Mouse (Mus musculus) forebrain, embryonic 10.5 days (tissue): ENCODE measurements at regions not wholly inside any gene's neighbourhood (a gene's known extent, or its start where the extent isn't known, plus 50 kb on each side); places are given as distances from the start of the nearest gene placed in this dataset.
A peak's percentile ranks its signal among the peaks of the same experiment; 100 is the strongest.

Experiments used
- DNase-seq: peaks from one replicate; pipeline ENCODE4 v3.0.0-alpha.2; 2017; ENCODE audit warnings: low spot score; ENCODE audit errors: extremely low spot score
- H3K27ac ChIP-seq: fragments of 300-500 bp; sonication (generic); 2 replicates; pipeline ENCODE4 v1.5.1; 2016; ENCODE audit warnings: mild to moderate bottlenecking
- H3K27me3 ChIP-seq: fragments of 300-500 bp; sonication (generic); 2 replicates; pipeline ENCODE4 v1.6.1; 2016; ENCODE audit warnings: mild to moderate bottlenecking; ENCODE audit not compliant: poor library complexity, severe bottlenecking
- H3K36me3 ChIP-seq: fragments of 300-500 bp; sonication (generic); replicated peaks from 2 replicates; pipeline ENCODE4 v1.6.1; 2016; ENCODE audit warnings: mild to moderate bottlenecking, moderate library complexity
- H3K4me1 ChIP-seq: fragments of 300-500 bp; sonication (generic); 2 replicates; pipeline ENCODE4 v1.6.1; 2016
- H3K4me3 ChIP-seq: fragments of 300-500 bp; sonication (generic); 2 replicates; pipeline ENCODE4 v1.5.1; 2016; ENCODE audit warnings: mild to moderate bottlenecking, moderate library complexity
- H3K9me3 ChIP-seq: fragments of 300-500 bp; sonication (generic); 2 replicates; pipeline ENCODE4 v1.6.1; 2016; ENCODE audit warnings: mild to moderate bottlenecking, moderate library complexity
- WGBS: fragments of 180-500 bp; shearing (Covaris S2); methylation state at CpG from one replicate; pipeline ENCODE4 v1.1.7; 2016; 5-methylcytosine and 5-hydroxymethylcytosine counted together

- 87% methylated on average over 4 of the region's 4 CpGs for WGBS
- Histone ChIP-seq H3K4me1 (0 out of 2 replicates have a peak, but pooled peaks cover 4% of the 10 kb centered on the region), H3K27me3 (no peaks in the 10 kb centered on the region), H3K27ac (no peak overlapping the region), H3K36me3 (no peaks in the 10 kb centered on the region), H3K4me3 (no peak overlapping the region), H3K9me3 (no peaks in the 10 kb centered on the region)
- no peak for DNase-seq
Measured at GRCm38 (mm10) chr6:15501063-15501462, 219.4 kb upstream of the Mdfic start.

- Histone ChIP-seq H3K27ac (no peak overlapping the region), H3K27me3 (no peaks in the 10 kb centered on the region), H3K4me1 (0 out of 2 replicates have a peak, but pooled peaks cover 2% of the 10 kb centered on the region), H3K9me3 (no peaks in the 10 kb centered on the region), H3K4me3 (no peak overlapping the region), H3K36me3 (no peaks in the 10 kb centered on the region)
- WGBS: 79% methylated on average over 2 of the region's 2 CpGs
- no peak for DNase-seq
Measured at GRCm38 (mm10) chr6:15509314-15509713, 211.1 kb upstream of the Mdfic start.

GRCm38 (mm10) chr6:15537279-15537678 is 183.2 kb upstream of the Mdfic start:
- Histone ChIP-seq H3K4me3 (no peak overlapping the region), H3K4me1 (no peaks in the 10 kb centered on the region), H3K36me3 (no peaks in the 10 kb centered on the region), H3K27ac (no peak overlapping the region), H3K27me3 (no peaks in the 10 kb centered on the region), H3K9me3 (no peaks in the 10 kb centered on the region)
- 85% methylated on average over 2 of the region's 2 CpGs for WGBS
- no peak for DNase-seq

GRCm38 (mm10) chr6:15541969-15542368 is 178.5 kb upstream of the Mdfic start:
- no peak overlapping the region for H3K4me3 ChIP-seq
- no peak overlapping the region for H3K27ac ChIP-seq
- no peaks in the 10 kb centered on the region for H3K27me3 ChIP-seq
- no peaks in the 10 kb centered on the region for H3K4me1 ChIP-seq
- DNase-seq: no peak
- no peaks in the 10 kb centered on the region for H3K36me3 ChIP-seq
- no peaks in the 10 kb centered on the region for H3K9me3 ChIP-seq
- WGBS: 86% methylated on average over 4 of the region's 4 CpGs

GRCm38 (mm10) chr6:15543516-15544080 is 176.9 kb upstream of the Mdfic start:
- H3K9me3 ChIP-seq: no peaks in the 10 kb centered on the region
- no peaks in the 10 kb centered on the region for H3K36me3 ChIP-seq
- H3K4me3 ChIP-seq: no peak overlapping the region
- no peak for DNase-seq
- H3K27ac ChIP-seq: no peak overlapping the region
- 95% methylated on average over 14 of the region's 14 CpGs for WGBS
- H3K27me3 ChIP-seq: no peaks in the 10 kb centered on the region
- no peaks in the 10 kb centered on the region for H3K4me1 ChIP-seq

DNA sequence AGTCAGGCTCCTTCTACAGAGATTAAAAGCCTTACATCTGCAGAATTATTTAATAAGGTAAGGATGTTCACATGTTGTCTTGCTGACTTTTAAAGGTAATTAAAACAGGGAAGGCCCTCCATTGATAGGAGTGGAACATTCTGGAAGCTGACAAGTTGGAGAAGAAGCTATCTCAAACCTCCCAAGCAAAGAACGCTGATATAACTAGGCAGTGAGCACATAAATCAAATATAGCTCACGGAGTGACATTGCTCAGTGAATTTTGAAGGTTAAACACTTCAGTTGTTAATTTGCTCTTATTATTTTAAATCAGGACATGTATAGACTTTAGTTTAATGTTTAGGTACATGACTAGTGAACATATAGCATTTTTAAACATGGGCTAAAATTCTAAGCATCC is 171.6 kb upstream of the Mdfic start:
- Histone ChIP-seq H3K4me1 (no peaks in the 10 kb centered on the region), H3K27ac (no peak overlapping the region), H3K36me3 (no peaks in the 10 kb centered on the region), H3K9me3 (no peaks in the 10 kb centered on the region), H3K4me3 (no peak overlapping the region), H3K27me3 (no peaks in the 10 kb centered on the region)
- no peak for DNase-seq
- WGBS: 96% methylated on average over 2 of the region's 2 CpGs

GRCm38 (mm10) chr6:15592780-15593179 is 127.7 kb upstream of the Mdfic start:
- Histone ChIP-seq H3K36me3 (no peaks in the 10 kb centered on the region), H3K4me1 (no peaks in the 10 kb centered on the region), H3K4me3 (no peak overlapping the region), H3K9me3 (no peaks in the 10 kb centered on the region), H3K27ac (no peak overlapping the region), H3K27me3 (no peaks in the 10 kb centered on the region)
- WGBS: 53% methylated on average over 1 of the region's 1 CpGs
- no peak for DNase-seq

DNA sequence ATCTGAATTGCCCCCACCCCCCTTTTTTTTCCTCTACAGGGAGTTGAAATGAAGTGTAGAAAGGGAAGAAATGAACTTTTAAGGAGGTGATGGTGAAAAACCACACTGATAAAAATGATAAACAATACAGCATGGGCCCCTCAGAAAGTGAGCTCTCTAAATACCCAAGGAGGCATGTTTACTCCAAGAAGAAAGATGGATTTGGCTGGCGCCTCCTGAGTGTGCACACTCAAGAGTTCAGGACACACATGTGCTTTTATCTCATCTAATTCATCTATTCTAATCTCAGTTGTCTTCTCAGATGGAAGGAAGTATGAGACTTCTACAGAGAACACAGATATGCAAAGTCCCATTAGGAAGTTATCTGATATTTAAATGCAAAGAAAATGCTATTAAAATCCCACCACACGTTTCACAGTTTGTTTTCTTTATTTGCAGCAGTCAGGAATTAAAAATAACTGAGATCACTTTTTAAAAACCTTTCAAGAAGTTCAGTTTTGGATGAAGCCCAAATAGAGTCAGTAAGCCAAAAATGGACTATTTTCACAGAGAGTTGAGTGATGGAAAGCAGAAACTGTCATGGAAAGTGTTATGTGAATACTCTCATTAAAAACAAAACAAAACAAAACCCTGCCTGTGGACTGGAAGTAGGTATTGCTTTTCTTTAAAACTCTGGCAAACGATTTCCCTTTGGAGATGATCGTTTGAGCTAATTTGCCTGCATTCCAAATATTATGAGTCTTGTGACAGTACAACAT is 123.1 kb upstream of the Mdfic start:
- no peak for DNase-seq
- Histone ChIP-seq H3K4me3 (no peak overlapping the region), H3K4me1 (no peaks in the 10 kb centered on the region), H3K36me3 (no peaks in the 10 kb centered on the region), H3K27me3 (no peaks in the 10 kb centered on the region), H3K9me3 (no peaks in the 10 kb centered on the region), H3K27ac (no peak overlapping the region)
- 77% methylated on average over 4 of the region's 4 CpGs for WGBS

DNA sequence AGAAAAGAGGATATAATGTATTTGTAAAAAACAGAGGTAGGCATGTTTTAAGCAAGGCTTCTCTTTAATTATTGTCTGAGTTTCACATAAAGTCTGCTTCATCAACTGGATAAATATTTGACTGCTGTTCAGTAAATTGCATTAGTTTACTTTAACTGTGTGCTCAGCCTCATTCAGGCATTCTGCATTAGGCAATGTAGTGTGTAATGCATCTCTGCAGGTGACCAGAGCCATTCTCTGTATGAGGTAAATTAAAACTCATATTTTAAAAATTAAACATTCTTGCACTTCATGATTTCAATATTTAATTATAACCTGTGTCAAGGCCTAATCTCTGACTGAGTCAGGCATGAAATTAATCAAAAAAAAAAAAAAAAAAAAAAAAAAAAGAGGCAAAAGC is 110.3 kb upstream of the Mdfic start:
- Histone ChIP-seq H3K4me3 (no peak overlapping the region), H3K27me3 (no peaks in the 10 kb centered on the region), H3K36me3 (no peaks in the 10 kb centered on the region), H3K9me3 (no peaks in the 10 kb centered on the region), H3K4me1 (no peaks in the 10 kb centered on the region), H3K27ac (no peak overlapping the region)
- DNase-seq: no peak

GRCm38 (mm10) chr6:15625910-15626564 is 94.4 kb upstream of the Mdfic start:
- Histone ChIP-seq H3K9me3 (no peaks in the 10 kb centered on the region), H3K27me3 (no peaks in the 10 kb centered on the region), H3K4me1 (peaks cover 5% of the 10 kb centered on the region), H3K36me3 (no peaks in the 10 kb centered on the region), H3K27ac (no peak overlapping the region), H3K4me3 (no peak overlapping the region)
- no peak for DNase-seq
- WGBS: 85% methylated on average over 3 of the region's 3 CpGs

DNA sequence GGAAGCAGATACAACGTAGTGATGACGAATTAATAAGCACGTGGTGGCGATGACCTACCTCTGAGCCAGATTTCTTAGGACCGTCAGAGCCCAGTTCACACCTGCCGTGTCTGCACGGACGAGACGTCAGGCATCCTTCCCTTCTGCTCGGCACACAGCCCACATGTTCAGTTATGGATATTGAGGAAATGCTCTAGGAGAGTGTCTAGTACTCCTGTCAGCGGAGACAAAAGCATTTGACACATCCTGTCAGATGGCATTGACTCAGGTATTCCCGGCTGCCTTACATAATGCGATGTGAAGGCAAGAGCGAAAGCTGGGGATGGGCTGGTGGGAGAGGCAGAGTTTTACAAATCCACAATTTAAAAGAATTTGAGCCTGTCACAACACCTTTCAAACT is 81.9 kb upstream of the Mdfic start:
- Histone ChIP-seq H3K4me3 (no peak overlapping the region), H3K4me1 (peaks cover 28% of the 10 kb centered on the region), H3K27me3 (0 out of 2 replicates have a peak, but pooled peaks cover 10% of the 10 kb centered on the region), H3K9me3 (no peaks in the 10 kb centered on the region), H3K27ac (peak overlapping the region; percentile 77), H3K36me3 (no peaks in the 10 kb centered on the region)
- WGBS: 72% methylated on average over 14 of the region's 14 CpGs
- no peak for DNase-seq

- peak; percentile 62 for DNase-seq
- H3K27ac ChIP-seq: peak overlapping the region; percentile 77; the same call in 1 of the 2 replicates
- H3K36me3 ChIP-seq: no peaks in the 10 kb centered on the region
- WGBS: 7% methylated on average over 4 of the region's 4 CpGs
- 0 out of 2 replicates have a peak, but pooled peaks cover 10% of the 10 kb centered on the region for H3K27me3 ChIP-seq
- no peaks in the 10 kb centered on the region for H3K9me3 ChIP-seq
- peaks cover 28% of the 10 kb centered on the region for H3K4me1 ChIP-seq
- no peak overlapping the region for H3K4me3 ChIP-seq
Measured at GRCm38 (mm10) chr6:15639378-15639777, 81.1 kb upstream of the Mdfic start.
